Mouse (Mus musculus): ENCODE data around the gene Ddost.
"Not testable (repeated sequence)": the region's sequence is repeated elsewhere in the genome, so short reads cannot be mapped to it uniquely, and the experiment has no call there.

Ddost gene

DNA sequence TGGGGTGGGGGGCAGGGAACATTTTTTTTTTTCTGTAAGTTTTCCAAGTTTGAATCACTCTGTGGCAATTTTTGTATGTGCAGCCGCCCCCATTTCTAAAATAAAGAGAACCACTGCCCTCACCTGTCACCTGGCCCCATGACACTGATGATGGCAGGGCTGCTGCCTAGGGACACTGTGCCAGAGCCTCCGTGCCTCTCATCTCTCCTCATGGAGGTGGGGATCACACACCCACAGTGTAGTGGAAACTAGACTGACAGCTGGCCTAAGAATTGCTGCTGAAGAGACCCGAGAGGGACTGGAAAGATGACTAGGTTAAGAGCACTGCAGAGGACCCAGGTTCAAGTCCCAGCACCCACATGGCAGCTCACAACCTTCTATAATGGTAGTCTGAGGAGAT is 7.6 kb downstream of the Ddost start:
- no peak for DNase-seq

DNA sequence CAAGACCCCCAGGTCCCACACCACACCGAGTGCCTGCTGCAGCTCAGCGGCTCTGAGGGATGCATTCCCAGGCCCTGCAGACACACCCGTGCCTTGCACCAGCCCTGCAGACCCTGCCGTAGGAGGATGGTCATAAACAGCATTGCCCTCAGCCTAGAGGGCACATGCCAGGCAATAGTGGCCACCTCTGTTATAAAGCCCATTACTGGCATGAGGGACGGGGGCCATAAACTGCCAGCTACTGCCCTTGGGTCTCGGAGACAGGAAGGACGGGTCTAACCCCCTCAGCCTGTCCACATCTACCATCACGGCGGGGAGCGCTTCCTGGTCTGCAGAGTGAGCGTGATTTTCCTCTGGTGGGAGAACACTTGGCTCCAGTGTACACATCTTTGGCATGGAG is 8.5 kb downstream of the Ddost start:
- no peak for DNase-seq

DNA sequence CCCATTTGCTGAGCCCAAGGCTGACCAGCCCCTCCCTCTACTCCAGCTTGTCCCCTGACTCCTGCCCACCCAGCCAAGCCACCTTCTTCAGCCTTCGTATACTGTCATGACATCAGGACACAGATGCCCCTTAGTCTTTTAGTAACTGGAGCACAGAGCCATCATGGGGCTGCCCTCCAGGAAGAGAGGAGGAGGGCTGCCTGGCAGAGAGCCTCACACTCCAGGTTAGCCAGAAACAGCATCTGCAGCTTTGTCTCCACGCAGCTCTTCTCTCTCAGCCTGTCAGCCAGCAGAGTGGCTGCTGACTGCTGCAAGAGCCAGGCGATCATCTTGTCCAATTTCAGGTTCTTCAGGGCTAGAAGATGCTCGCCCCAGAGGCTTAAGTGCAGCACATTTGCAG is 9.3 kb downstream of the Ddost start:
- no peak for DNase-seq

DNA sequence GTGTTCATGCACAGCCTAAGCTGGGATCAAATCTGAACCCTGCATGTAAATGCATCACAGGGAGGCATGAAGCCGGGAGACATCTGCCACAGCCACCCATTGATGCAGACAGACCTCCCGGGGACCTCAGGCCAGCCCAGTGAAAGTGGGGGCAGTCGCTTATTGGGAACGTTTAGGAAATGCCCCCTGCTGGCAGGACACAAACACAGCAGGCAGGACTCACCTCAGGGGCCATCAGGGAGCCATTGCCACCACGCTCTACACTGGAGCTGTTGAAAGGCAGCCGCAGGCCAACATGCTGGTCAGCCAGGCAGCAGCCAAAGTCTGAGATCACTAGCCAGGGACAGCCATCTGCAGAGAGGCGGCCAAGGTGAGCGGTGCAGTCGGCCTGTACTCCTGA is 11.3 kb downstream of the Ddost start:
- no peak for DNase-seq

DNA sequence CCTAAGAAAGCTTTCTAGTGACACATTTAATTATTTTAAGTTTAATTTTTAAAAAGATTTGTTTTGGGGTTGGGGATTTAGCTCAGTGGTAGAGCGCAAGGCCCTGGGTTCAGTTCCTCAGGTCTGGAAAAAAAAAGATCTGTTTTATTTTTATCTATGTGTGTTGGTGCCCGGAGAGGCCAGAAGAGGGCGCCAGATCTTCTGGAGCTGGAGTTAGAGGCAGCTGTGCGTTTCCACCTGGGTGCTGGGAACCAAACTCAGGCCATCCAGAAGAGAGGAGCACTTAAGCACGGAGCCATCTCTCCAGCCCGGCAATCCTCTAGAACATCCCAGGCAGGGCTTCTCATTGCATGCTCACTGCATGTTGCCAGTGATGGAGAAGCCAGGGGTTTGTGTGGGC is 11.8 kb downstream of the Ddost start:
- no peak for DNase-seq

DNA sequence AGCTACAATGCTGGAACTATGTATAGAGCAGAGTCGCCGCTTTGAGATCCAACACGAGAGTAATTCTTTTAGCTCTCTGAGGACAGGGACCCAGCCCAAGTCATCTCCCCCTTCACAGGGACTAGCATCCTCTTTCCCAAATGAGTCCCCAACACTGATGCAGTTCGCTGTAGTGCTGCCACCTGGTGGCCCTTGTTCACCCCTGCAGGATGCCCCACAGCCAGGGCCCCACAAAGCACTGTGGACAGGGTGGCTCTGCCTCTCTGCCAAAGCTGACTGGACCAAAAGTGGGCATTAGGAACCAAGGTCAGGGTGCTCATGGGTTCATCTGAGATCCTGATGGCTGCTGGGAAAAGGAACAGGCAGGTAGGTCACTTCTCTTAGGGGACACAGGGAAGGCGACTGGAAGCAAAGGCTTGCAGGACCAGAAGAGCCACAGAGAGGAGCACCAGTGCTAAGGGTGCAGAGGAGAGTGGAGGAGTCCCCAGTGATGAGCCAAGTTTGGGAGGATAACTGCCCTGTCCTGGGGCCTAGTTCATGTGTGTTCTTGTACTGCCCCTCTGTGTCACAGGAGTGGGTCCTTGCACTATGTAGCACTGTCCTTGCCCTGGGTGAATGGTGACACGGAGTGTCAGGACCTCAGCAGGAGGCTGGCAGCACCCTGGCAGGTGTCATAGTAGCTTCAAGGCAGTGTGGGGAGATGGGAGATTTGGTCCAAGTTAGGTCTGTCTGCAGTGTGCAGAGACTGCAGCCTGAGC is 14.2 kb downstream of the Ddost start:
- peak; percentile 79 for DNase-seq

DNA sequence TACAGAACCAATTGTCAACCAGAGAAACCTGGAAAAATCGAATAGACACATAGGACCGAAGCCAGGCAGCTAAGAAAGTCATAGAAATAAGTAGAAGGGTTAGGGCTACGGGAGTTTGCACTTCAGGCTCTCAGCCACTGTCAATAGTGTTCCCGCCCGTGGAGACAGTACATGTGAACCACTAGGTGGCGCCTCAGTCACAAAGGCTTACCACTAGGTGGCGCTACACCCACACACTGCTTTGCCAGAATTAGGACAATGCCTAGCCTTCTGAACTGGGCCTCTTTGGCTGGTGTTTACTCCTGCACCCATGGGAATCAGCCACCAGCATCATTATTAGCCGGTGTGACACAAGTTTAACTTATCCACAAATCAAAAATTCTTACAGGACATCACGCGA is 15.0 kb downstream of the Ddost start:
- DNase-seq = peak; percentile 90

DNA sequence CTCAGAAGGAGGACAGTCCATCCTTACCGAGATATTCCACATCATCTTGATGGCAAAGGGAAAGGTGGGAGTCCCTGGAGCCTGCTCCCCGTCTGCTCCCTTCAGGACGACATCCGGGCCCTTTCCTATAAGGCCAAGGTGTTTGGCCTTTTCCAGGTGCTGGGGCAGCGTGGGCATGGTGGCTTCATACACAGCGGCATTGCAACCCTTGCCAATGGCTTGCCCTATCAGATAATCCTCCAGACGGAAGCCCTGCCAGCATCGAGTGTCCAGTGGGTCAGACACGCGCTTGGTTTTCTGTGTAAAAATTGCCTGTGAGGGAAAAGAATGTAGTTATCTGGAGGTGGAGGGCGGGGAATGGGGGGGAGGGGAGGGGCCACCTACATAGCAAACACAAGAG is 16.2 kb downstream of the Ddost start:
- DNase-seq = no peak

DNA sequence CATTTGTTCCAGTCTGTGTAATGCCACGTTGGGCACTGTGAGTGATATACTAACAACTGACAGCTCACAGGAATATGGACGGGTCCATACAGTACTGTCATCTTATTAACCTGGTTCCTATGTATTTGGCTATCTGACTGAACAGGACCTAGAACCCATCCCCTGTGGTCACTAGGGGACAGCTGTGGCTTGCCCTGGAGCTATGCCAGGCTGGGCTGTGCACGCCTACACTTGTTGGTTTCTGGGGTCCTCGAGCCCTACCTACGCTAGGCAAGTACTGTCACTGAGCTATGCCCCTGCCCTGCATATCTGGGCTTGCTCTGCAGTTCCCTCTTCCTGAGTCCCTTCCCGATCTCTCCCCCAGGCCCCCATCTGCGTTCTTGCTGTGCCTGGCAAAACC is 17.0 kb downstream of the Ddost start:
- no peak for DNase-seq

DNA sequence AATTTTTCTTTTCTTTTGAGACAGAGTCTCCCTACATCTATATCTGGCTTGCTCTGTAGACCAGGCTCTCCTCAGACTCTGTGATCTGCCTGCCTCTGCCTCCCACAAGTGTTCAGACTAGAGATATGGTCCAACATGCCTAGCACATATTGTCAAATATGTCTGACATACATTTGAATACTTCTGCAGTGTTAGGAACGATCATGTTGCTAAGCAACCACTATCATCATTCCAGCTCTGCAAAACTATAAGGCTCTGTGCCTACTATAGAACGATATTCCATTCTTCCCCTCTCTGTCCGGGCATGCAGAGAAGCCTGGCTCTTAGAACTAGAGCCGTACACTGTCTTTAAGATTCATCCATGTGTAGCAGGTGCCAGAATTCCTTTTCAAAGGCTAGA is 18.2 kb downstream of the Ddost start:
- DNase-seq = no peak

DNA sequence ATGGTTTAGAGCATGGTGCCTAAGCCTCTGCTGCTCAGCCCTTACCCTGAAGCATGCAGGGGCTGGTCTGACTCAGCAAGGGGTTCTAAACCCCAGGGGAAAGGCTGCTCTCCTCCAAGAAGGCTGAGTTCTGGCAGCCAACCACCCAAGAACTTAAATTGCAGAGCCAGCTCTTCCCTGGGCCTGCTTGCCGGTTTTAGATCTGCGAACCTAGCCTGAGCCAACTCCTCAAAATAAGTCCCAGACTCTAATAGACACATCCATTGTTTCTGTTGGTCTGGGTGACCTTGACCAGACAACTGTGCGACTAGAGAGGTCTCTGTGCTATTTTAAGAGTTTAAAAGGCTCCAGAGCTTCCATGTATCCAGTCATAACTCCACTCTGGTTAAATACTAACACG is 19.2 kb downstream of the Ddost start:
- no peak for DNase-seq

DNA sequence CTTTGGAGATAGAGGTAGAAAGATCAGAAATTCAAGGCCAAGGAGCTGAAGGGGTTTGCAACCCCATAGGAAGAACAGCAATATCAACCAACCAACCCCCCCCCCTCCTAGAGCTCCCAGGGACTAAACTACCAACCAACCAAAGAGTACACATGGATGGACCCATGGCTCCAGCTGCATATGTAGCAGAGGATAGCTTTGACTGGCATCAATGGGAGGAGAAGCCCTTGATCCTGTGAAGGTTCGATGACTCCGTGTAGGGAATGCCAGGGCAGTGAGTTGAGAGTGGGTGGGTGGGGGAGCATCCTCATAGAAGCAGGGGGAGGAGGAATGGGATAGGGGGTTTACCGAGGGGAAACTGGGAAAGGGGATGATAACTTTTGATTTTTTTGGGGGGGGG is 19.9 kb downstream of the Ddost start:
- DNase-seq = no peak

DNA sequence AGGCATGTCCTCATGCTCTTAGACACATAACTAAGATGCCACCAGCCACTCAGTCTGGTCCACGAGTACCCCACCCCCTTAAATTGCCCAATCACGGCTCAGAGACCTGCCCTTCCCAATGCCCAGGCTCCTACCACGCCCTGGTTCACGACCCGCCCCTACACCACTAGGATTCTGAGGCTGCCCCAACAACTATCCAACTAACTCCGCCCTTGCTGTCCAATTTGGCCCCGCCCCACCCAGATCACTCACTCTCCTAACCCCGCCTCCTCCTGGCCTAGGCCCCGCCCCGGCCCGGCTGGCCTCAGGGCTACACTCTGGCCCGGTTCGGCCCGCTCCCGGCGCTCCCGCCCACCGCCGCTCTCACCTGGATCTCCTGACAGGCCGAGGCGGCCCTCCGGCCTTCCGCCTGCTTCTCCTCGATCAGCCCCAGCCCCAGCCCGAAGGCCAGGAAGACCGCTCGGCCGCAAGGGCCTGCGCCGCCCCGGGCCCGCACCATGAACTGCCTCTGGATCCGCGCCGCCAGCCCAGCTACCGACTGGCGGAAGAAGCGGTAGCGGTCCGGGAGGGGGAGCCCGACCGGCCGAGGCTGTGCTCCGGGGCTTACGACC is 21.0 kb downstream of the Ddost start:
- peak; percentile 98 for DNase-seq

DNA sequence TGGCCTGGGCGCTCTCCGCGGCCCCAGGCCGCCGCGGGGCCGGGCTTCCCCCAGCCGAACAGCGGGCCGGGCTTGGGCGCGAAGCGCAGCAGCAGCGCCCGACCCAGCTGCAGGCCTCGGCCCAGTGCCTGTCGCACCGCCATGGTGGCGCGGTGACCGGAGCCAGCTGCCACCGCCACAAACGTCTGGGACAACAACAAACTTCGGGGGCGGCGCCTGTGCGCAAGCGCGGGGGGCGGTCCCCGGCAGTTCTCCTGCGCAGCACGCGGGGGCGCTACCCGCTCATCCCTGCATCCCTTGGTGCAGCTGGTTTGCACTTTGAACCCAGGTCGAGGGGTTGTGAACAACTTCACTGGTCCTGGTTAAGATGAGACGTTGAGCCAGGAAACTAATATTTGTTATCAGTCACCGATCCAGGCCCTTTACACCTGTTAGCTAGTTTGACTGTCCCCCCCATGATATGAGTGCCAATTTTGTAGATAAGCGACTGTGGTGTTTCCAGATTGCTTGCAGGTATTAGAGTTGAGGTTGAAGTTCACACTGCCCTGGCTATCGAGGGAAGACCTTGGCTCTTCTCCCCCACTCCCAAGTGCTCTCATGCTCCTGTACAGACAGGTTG is 21.7 kb downstream of the Ddost start, which contains the start of gene Pink1:
TSS of gene Pink1 (minus strand) at position 231 of the 619 bp plus-strand sequence.
- peak; percentile 95 for DNase-seq

DNA sequence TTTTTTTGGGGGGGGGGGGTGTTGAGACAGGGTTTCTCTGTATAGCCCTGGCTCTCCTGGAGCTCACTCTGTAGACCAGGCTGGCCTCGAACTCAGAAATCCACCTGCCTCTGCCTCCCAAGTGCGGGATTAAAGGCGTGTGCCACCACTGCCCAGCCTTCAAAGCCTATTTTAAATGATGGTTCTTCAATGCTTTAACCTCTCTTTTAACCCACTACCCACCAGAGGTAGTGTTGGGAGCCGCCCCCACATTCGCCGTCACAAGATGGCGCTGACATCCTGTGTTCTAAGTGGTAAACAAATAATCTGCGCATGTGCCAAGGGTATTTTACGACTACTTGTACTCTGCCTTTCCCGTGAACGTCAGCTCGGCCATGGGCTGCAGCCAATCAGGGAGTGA is 22.6 kb downstream of the Ddost start:
- not testable (repeated sequence) for DNase-seq

DNA sequence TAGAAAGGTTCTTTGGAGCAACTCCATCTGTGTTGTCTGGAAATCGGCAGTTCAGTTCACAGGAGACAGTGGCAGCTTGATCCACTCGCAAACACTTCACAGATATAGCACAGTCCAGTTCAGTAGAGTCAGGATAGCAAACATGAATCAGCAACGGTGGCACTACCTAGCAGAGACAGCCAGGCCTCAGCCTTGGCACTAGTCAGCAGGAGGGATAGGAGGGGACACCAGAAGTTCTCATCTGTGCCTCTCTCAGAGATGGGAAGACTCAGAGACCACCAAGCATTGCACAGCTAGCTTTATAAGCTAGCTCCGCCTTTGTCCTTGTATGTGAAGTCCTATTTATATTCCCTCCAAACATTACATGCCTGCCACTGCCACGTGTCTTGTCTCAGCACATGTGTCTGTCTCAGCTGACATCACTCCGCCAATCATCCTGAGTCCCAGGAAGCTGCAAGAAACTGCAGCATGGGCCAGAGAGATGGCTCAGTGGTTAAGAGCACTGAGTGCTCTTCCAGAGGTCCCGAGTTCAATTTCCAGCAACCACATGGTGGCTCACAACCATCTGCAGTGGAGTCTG is 23.5 kb downstream of the Ddost start:
- no peak for DNase-seq

DNA sequence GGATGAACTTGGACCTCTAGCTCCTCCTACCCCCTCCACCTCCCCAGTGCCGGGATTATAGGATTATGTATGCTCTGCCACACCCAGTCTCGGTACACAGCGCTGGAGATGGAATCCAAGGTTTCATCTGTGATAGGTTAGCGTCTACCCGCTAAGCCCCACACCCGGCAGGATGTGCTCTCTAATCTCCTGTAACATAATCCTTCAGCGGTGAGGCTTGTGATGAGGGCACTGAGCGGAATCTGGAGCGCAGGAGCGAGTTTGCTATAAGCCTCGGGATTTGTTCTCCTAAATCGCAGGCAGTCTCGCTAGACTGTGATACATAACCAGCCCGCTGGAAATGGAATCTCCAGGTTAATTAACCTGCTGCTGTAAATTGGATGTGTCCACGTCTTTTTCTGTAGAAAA is 25.7 kb downstream of the Ddost start:
- DNase-seq = no peak

DNA sequence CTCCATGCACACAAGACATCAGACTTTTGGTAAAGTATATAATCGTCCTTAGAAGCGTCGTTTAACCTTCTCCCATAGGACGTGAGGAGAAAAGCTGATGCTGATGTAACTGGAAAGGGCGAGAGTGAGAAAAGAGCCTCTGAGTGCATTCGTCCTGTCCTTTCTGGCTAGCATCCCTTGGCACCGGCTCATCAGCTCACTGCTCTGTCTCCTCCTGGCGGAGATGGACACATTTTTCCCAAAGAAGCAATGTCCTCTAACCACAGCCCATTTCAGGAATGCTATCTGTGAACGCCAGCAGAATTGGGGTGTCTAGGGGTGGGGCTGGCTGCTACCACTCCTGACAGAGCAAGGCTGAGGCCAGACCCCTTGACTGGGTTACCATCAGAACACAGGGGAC is 27.1 kb downstream of the Ddost start:
- DNase-seq = no peak

DNA sequence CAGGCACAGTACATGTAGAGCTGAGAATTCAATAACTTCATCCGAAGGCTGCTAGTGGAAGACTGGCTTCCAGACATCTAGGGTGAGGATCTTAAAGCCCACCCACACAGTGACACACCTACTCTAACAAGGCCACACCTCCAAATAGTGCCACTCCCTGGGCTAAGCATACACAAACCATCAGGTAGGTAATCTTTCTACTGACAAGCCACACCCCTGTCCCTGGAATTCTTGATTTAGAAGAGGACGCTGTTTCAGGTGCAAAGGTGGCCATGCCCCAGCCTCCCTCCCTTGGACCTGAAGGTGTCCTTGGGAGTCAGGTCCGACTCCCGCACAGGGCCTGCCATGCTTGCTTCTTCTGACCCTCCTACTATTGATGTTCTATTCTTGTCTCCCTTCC is 28.6 kb downstream of the Ddost start:
- DNase-seq = no peak

DNA sequence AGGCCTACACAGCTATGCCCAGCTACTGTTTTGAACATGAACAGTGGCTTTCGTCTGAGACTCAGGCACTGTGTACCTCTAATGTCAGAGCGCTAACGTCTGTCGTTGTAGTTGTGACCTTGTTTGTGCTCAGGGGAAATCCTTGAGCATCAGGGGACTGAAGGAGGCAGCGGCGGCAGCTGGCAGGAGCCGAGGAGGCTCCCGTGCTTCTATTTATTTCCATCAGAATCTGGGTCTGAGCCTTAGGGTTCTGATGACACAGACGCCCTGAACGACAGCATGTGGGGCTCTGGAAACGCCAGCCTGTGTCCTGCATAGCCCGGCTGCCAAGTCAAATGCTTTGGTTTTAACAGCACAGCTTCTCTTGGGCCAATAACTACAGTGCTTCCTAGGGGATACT is 30.5 kb downstream of the Ddost start:
- DNase-seq = no peak

DNA sequence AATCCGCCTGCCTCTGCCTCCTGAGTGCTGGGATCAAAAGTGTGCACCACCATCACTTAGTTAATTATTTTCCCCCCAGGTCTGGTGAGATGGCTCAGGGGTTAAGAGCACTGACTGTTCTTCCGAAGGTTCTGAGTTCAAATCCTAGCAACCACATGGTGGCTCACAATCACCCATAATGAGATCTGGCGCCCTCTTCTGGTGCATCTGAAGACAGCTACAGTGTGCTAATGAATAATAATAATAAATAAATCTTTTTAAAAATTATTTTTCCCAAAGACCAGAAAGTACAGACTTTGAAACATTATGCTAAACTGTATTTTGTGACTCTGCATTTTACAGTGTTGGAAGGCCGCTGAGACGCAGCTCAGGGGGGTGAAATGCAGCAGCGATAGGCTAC is 31.1 kb downstream of the Ddost start:
- DNase-seq = no peak

DNA sequence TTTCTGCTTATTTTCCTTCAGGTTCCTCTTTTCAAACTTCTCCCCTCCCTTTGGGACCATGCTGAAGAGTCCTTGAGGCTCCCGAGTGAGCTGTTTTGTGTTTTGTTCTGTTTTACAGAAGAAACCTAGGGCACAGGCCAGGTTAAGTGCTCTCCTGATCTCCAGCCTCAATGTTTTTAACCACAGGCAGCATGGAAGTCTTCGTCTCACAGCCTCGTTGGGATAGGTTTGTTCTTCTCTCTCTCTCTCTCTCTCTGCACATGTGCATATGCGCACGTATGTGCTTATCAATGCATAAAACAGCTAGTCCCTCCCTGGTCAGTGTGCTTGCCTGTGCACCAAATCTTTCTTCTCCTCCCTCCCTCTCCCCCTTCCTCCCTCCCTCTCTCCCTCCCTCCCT is 32.3 kb downstream of the Ddost start:
- no peak for DNase-seq

DNA sequence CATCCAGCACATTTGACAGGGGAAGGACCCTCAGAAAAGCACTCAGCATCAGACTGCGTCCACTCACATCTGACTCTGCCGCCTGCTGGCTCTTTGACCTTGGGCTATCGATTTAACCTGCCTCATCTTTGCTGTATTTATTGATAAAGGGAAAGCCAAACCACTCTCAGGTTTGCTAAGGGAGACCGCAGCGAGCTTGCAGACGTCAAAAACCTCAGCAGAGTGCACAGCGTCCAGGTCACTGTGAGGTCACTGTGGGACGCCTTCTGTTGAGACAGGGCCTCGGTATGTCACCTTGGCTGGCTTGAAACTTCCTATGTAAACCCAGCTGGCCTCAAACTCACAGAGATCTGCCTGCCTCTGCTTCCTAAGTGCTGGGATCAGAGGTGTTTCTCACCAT is 32.8 kb downstream of the Ddost start:
- DNase-seq = no peak

DNA sequence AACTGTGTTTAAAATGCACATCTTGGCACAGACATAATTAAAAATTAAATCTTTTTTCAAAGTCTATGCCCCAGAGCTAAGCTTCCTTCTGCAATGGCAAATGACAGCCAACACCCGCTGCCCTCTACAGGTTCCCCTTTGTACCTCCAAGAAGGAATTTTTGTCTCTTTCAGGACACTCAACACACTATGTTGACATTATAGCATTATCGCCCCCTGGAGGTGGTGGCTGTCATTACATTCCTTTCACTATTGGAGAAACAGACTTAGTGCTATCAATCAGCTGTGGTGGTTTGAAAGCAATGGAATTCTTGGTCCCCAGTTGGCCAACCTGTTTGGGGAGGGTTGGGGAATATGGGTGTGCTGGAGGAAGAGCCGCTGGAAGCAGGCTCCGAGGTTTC is 35.4 kb downstream of the Ddost start:
- peak; percentile 70 for DNase-seq
